Mouse (Mus musculus) forebrain, embryonic 13.5 days (tissue): ENCODE measurements around the gene Slc25a35. TPM values are rescaled to one million over a fixed set of nuclear protein-coding genes. Genes with fewer than 3 reads are reported as not detected.
"Not testable (repeated sequence)": the region's sequence is repeated elsewhere in the genome, so short reads cannot be mapped to it uniquely, and the experiment has no call there.

Experiments used
- ATAC-seq: fragments of 200-750 bp; cut with Nextera tagmentation; 2 replicates; pipeline ENCODE4 v1.8.0; 2017
- H3K27ac ChIP-seq: fragments of 300-500 bp; sonication (generic); 2 replicates; pipeline ENCODE4 v1.5.1; 2015; ENCODE audit warnings: inconsistent platforms, mild to moderate bottlenecking, moderate library complexity
- H3K27me3 ChIP-seq: fragments of 300-500 bp; sonication (generic); 2 replicates; pipeline ENCODE4 v1.6.1; 2015; ENCODE audit warnings: mild to moderate bottlenecking, inconsistent platforms
- H3K36me3 ChIP-seq: fragments of 300-500 bp; sonication (generic); 2 replicates; pipeline ENCODE4 v1.6.1; 2015; ENCODE audit warnings: mild to moderate bottlenecking, inconsistent platforms; ENCODE audit not compliant: poor library complexity, severe bottlenecking
- H3K4me1 ChIP-seq: fragments of 300-500 bp; sonication (generic); 2 replicates; pipeline ENCODE4 v1.6.1; 2015; ENCODE audit warnings: inconsistent platforms
- H3K4me2 ChIP-seq: fragments of 300-500 bp; sonication (generic); 2 replicates; pipeline ENCODE4 v1.6.1; 2015; ENCODE audit warnings: inconsistent platforms, mild to moderate bottlenecking, moderate library complexity
- H3K4me3 ChIP-seq: fragments of 300-500 bp; sonication (generic); 2 replicates; pipeline ENCODE4 v1.5.1; 2015; ENCODE audit warnings: mild to moderate bottlenecking, inconsistent platforms
- H3K9ac ChIP-seq: fragments of 300-500 bp; sonication (generic); 2 replicates; pipeline ENCODE4 v1.6.1; 2015; ENCODE audit warnings: mild to moderate bottlenecking, inconsistent platforms
- H3K9me3 ChIP-seq: fragments of 300-500 bp; sonication (generic); replicated peaks from 2 replicates; pipeline ENCODE4 v1.6.1; 2016; ENCODE audit warnings: inconsistent platforms
- WGBS: fragments of 180-500 bp; shearing (Covaris S2); methylation state at CpG from one replicate; pipeline ENCODE4 v1.1.7; 2015; 5-methylcytosine and 5-hydroxymethylcytosine counted together
- polyA plus RNA-seq: library from polyadenylated mRNA; unstranded; fragments of >200 nt; fragmentation: Nextera tagmentation; extraction: Ambion mirVana; gene quantifications from 2 replicates; pipeline ENCODE4 v1.2.1, GENCODE M21; 2015

Slc25a35 gene
- polyA plus RNA-seq, 1 experiment from 2014 or later: 1.2 TPM

- 0 out of 2 replicates have a peak overlapping the region, but pooled peaks have one; percentile 1 for H3K9ac ChIP-seq
- peaks cover 3% of the 10 kb centered on the region; the same call in 1 of the 2 replicates for H3K4me1 ChIP-seq
- no peaks in the 10 kb centered on the region for H3K9me3 ChIP-seq
- 87% methylated on average over 4 of the region's 4 CpGs for WGBS
- ATAC-seq: no peak
- no peak overlapping the region for H3K27ac ChIP-seq
- peaks cover 18% of the 10 kb centered on the region for H3K27me3 ChIP-seq
- no peak overlapping the region for H3K4me3 ChIP-seq
- no peaks in the 10 kb centered on the region; the same call in 1 of the 2 replicates for H3K36me3 ChIP-seq
- H3K4me2 ChIP-seq: no peak overlapping the region; the same call in 1 of the 2 replicates
These were observed 21.9 kb upstream of the Slc25a35 start for GRCm38 (mm10) chr11:68946001-68946400.

GRCm38 (mm10) chr11:68946806-68947440 lies 21.0 kb upstream of the Slc25a35 start:
- H3K27ac ChIP-seq: no peak overlapping the region
- no peak for ATAC-seq
- H3K36me3 ChIP-seq: no peaks in the 10 kb centered on the region; the same call in 1 of the 2 replicates
- H3K4me2 ChIP-seq: peak overlapping the region; percentile 49
- H3K4me3 ChIP-seq: peak overlapping the region; percentile 28
- no peaks in the 10 kb centered on the region for H3K9me3 ChIP-seq
- peaks cover 3% of the 10 kb centered on the region; the same call in 1 of the 2 replicates for H3K4me1 ChIP-seq
- WGBS: 9% methylated on average over 16 of the region's 16 CpGs
- H3K27me3 ChIP-seq: peaks cover 27% of the 10 kb centered on the region
- peak overlapping the region; percentile 55 for H3K9ac ChIP-seq

- no peaks in the 10 kb centered on the region for H3K9me3 ChIP-seq
These were observed 20.4 kb upstream of the Slc25a35 start for GRCm38 (mm10) chr11:68947542-68947993.

GRCm38 (mm10) chr11:68953903-68954302 lies 14.0 kb upstream of the Slc25a35 start:
- Histone ChIP-seq H3K9ac (no peak overlapping the region), H3K4me1 (peaks cover 16% of the 10 kb centered on the region), H3K4me2 (peak overlapping the region; percentile 65), H3K27ac (no peak overlapping the region), H3K27me3 (peaks cover 61% of the 10 kb centered on the region), H3K4me3 (peak overlapping the region; percentile 40), H3K36me3 (no peaks in the 10 kb centered on the region), H3K9me3 (no peaks in the 10 kb centered on the region)
- no peak for ATAC-seq
- 14% methylated on average over 13 of the region's 13 CpGs for WGBS

More at GRCm38 (mm10) chr11:68947542-68947993, 20.4 kb upstream of the Slc25a35 start:
- ATAC-seq: peak; percentile 36; the same call in 1 of the 2 replicates
- Histone ChIP-seq H3K27me3 (peaks cover 31% of the 10 kb centered on the region), H3K27ac (peak overlapping the region; percentile 11), H3K4me1 (peaks cover 3% of the 10 kb centered on the region; the same call in 1 of the 2 replicates), H3K9ac (peak overlapping the region; percentile 54), H3K4me3 (peak overlapping the region; percentile 21), H3K36me3 (no peaks in the 10 kb centered on the region; the same call in 1 of the 2 replicates), H3K4me2 (peak overlapping the region; percentile 49)
- 3% methylated on average over 11 of the region's 12 CpGs for WGBS

- Histone ChIP-seq H3K9me3 (no peaks in the 10 kb centered on the region), H3K27me3 (peaks cover 61% of the 10 kb centered on the region), H3K4me2 (peak overlapping the region; percentile 65), H3K9ac (peak overlapping the region; percentile 66), H3K36me3 (no peaks in the 10 kb centered on the region), H3K4me3 (peak overlapping the region; percentile 40), H3K27ac (no peak overlapping the region), H3K4me1 (peaks cover 16% of the 10 kb centered on the region)
- no peak for ATAC-seq
- under 1% methylated on average over 17 of the region's 17 CpGs for WGBS
These were observed 13.5 kb upstream of the Slc25a35 start for GRCm38 (mm10) chr11:68954408-68954807.

- 71% methylated on average over 5 of the region's 5 CpGs for WGBS
- peaks cover 16% of the 10 kb centered on the region for H3K4me1 ChIP-seq
- no peak for ATAC-seq
- H3K27ac ChIP-seq: no peak overlapping the region
- H3K9ac ChIP-seq: 0 out of 2 replicates have a peak overlapping the region, but pooled peaks have one; percentile 66
- H3K9me3 ChIP-seq: no peaks in the 10 kb centered on the region
- H3K36me3 ChIP-seq: no peaks in the 10 kb centered on the region
- H3K4me2 ChIP-seq: peak overlapping the region; percentile 65
- peak overlapping the region; percentile 40; the same call in 1 of the 2 replicates for H3K4me3 ChIP-seq
- H3K27me3 ChIP-seq: peaks cover 61% of the 10 kb centered on the region
These were observed 12.5 kb upstream of the Slc25a35 start for GRCm38 (mm10) chr11:68955473-68955872.

GRCm38 (mm10) chr11:68956107-68956506 lies 11.8 kb upstream of the Slc25a35 start:
- H3K4me3 ChIP-seq: no peak overlapping the region
- H3K9me3 ChIP-seq: no peaks in the 10 kb centered on the region
- H3K4me2 ChIP-seq: no peak overlapping the region
- no peak for ATAC-seq
- no peak overlapping the region for H3K9ac ChIP-seq
- WGBS: 47% methylated on average over 3 of the region's 3 CpGs
- peak overlapping the region; percentile 14; the same call in 1 of the 2 replicates for H3K27ac ChIP-seq
- H3K4me1 ChIP-seq: peaks cover 16% of the 10 kb centered on the region
- H3K27me3 ChIP-seq: peaks cover 58% of the 10 kb centered on the region
- no peaks in the 10 kb centered on the region for H3K36me3 ChIP-seq

- peak overlapping the region; percentile 14; the same call in 1 of the 2 replicates for H3K27ac ChIP-seq
- H3K36me3 ChIP-seq: no peaks in the 10 kb centered on the region
- H3K4me1 ChIP-seq: peaks cover 16% of the 10 kb centered on the region
- no peaks in the 10 kb centered on the region for H3K9me3 ChIP-seq
- 35% methylated on average over 13 of the region's 13 CpGs for WGBS
- no peak overlapping the region for H3K4me3 ChIP-seq
- H3K4me2 ChIP-seq: no peak overlapping the region
- H3K9ac ChIP-seq: no peak overlapping the region
- peaks cover 52% of the 10 kb centered on the region for H3K27me3 ChIP-seq
- ATAC-seq: no peak
These were observed 11.2 kb upstream of the Slc25a35 start for GRCm38 (mm10) chr11:68956697-68957096.

GRCm38 (mm10) chr11:68957308-68957707 lies 10.6 kb upstream of the Slc25a35 start, which contains the start of gene Arhgef15:
Gene Arhgef15 (minus strand): TSS chr11:68957480.
- Histone ChIP-seq H3K9ac (no peak within 1 kb of the TSS), H3K4me1 (peaks cover 16% of the 10 kb centered on the region), H3K4me2 (no peak within 1 kb of the TSS), H3K4me3 (no peak within 1 kb of the TSS), H3K9me3 (no peaks in the 10 kb centered on the region), H3K36me3 (no peaks in the 10 kb centered on the region), H3K27me3 (peaks cover 48% of the 10 kb centered on the region), H3K27ac (peak within 1 kb of the TSS; percentile 14; the same call in 1 of the 2 replicates)
- no peak for ATAC-seq
- 45% methylated on average over 8 of the region's 8 CpGs for WGBS

GRCm38 (mm10) chr11:68957971-68958370 lies 10.0 kb upstream of the Slc25a35 start:
- Histone ChIP-seq H3K9me3 (no peaks in the 10 kb centered on the region), H3K9ac (no peak overlapping the region), H3K36me3 (no peaks in the 10 kb centered on the region), H3K4me1 (peaks cover 16% of the 10 kb centered on the region), H3K4me2 (no peak overlapping the region), H3K4me3 (no peak overlapping the region), H3K27ac (no peak overlapping the region), H3K27me3 (peaks cover 44% of the 10 kb centered on the region)
- WGBS: 92% methylated on average over 1 of the region's 1 CpGs
- no peak for ATAC-seq

GRCm38 (mm10) chr11:68961596-68961995 lies 6.3 kb upstream of the Slc25a35 start:
- H3K9me3 ChIP-seq: no peaks in the 10 kb centered on the region

GRCm38 (mm10) chr11:68962159-68962558 lies 5.8 kb upstream of the Slc25a35 start:
- not testable (repeated sequence) for H3K27ac ChIP-seq, H3K4me3 ChIP-seq, ATAC-seq, H3K9ac ChIP-seq, H3K4me2 ChIP-seq, H3K36me3 ChIP-seq, H3K4me1 ChIP-seq, H3K9me3 ChIP-seq
- 23% methylated on average over 11 of the region's 11 CpGs for WGBS
- peaks cover 13% of the 10 kb centered on the region for H3K27me3 ChIP-seq

More at GRCm38 (mm10) chr11:68961596-68961995, 6.3 kb upstream of the Slc25a35 start:
- WGBS: 79% methylated on average over 3 of the region's 3 CpGs
- no peak overlapping the region for H3K4me2 ChIP-seq
- no peak for ATAC-seq
- no peaks in the 10 kb centered on the region; the same call in 1 of the 2 replicates for H3K4me1 ChIP-seq
- peaks cover 17% of the 10 kb centered on the region for H3K27me3 ChIP-seq
- no peak overlapping the region for H3K9ac ChIP-seq
- H3K4me3 ChIP-seq: no peak overlapping the region
- H3K27ac ChIP-seq: no peak overlapping the region
- no peaks in the 10 kb centered on the region for H3K36me3 ChIP-seq
